Mouse (Mus musculus) intestine, embryonic 15.5 days (tissue): Measurements from ENCODE around the gene Tefm. TPM values are rescaled to one million over a fixed set of nuclear protein-coding genes. Genes with fewer than 3 reads are reported as not detected.
A peak's percentile ranks its signal among the peaks of the same experiment; 100 is the strongest.

Source experiments
- ATAC-seq: fragments of 200-750 bp; cut with Nextera tagmentation; 2 replicates; pipeline ENCODE4 v1.8.0; 2017; ENCODE audit warnings: moderate TSS enrichment, moderate library complexity
- H3K27ac ChIP-seq: fragments of 300-500 bp; sonication (generic); 2 replicates; pipeline ENCODE4 v1.5.1; 2015; ENCODE audit warnings: mild to moderate bottlenecking, inconsistent platforms
- H3K27me3 ChIP-seq: fragments of 300-500 bp; sonication (generic); replicated peaks from 2 replicates; pipeline ENCODE4 v1.6.1; 2015; ENCODE audit warnings: inconsistent platforms
- H3K36me3 ChIP-seq: fragments of 300-500 bp; sonication (generic); 2 replicates; pipeline ENCODE4 v1.6.1; 2015; ENCODE audit warnings: inconsistent platforms
- H3K4me1 ChIP-seq: fragments of 300-500 bp; sonication (generic); replicated peaks from 2 replicates; pipeline ENCODE4 v1.6.1; 2015; ENCODE audit warnings: inconsistent platforms
- H3K4me2 ChIP-seq: fragments of 300-500 bp; sonication (generic); replicated peaks from 2 replicates; pipeline ENCODE4 v1.6.1; 2015; ENCODE audit warnings: mild to moderate bottlenecking, inconsistent platforms
- H3K4me3 ChIP-seq: fragments of 300-500 bp; sonication (generic); replicated peaks from 2 replicates; pipeline ENCODE4 v1.5.1; 2015; ENCODE audit warnings: inconsistent platforms
- H3K9ac ChIP-seq: fragments of 300-500 bp; sonication (generic); 2 replicates; pipeline ENCODE4 v1.6.1; 2015; ENCODE audit warnings: inconsistent platforms
- H3K9me3 ChIP-seq: fragments of 300-500 bp; sonication (generic); 2 replicates; pipeline ENCODE4 v1.6.1; 2016; ENCODE audit warnings: inconsistent platforms
- WGBS: fragments of 180-500 bp; shearing (Covaris S2); methylation state at CpG from one replicate; pipeline ENCODE4 v1.1.7; 2015; 5-methylcytosine and 5-hydroxymethylcytosine counted together
- polyA plus RNA-seq: library from polyadenylated mRNA; unstranded; fragments of >200 nt; fragmentation: Nextera tagmentation; extraction: Ambion mirVana; gene quantifications from 2 replicates; pipeline ENCODE4 v1.2.1, GENCODE M21; 2015

Tefm gene
- polyA plus RNA-seq, 1 experiment from 2014 or later: 33.8 TPM

DNA sequence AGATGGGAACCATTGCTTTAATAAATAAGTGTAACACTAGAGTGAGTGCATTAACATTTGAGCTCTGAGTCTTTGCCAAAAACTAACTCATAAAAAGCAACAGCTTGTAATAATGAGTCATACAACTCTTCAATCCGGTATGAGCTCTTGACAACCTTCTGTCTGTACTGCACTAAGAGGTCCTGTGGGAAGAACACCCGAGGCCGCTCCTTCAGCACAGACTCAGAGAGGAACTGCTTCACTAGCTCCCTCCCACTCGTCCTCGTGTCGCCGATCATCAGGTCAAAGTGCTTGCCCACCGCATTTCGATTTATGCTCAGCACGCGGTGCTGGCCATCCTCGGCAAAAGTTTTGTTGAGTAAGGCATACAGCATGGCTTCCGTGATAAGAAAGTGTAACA, 5.2 kb downstream of the Tefm start:
- Histone ChIP-seq H3K36me3 (peaks cover 10% of the 10 kb centered on the region), H3K27me3 (no peaks in the 10 kb centered on the region), H3K4me3 (no peak overlapping the region), H3K4me2 (no peak overlapping the region), H3K27ac (no peak overlapping the region), H3K9ac (no peak overlapping the region), H3K9me3 (no peaks in the 10 kb centered on the region), H3K4me1 (0 out of 2 replicates have a peak, but pooled peaks cover 4% of the 10 kb centered on the region)
- 91% methylated on average over 13 of the region's 13 CpGs for WGBS
- ATAC-seq: no peak

DNA sequence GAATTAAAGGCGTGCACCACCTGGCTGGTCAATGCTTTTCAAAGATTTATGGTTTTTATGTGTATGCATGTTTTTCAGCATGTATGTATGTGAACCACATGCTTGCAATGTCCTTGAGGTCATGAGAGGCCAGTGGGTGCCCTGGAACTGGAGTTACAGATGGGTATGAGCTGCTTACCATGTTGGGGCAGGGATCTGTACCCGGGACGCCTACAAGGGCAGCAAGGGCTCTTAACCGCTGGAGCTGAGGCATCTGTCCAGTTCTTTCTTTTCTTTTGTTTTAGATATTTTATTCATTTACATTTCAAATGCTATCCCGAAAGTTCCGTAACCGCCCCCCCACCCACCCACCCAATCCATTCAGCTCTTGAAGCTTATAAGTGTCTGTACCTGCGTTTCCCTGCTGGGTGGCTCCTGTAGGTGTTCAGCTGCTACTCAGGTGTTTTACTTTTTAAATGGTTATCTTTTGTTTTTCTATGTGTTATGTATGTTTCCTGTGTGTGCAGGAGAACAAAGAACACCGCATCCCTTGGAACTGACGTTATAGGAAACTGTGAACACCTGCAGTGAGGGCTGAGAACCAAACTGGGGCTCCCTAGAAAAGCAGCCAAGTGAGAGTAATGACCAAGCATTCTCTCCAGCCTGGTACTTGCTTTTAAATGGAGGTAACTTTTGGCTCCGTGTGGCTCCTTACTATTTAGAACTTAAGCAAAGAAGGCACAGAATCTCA, 5.9 kb downstream of the Tefm start:
- H3K27me3 ChIP-seq: no peaks in the 10 kb centered on the region
- 90% methylated on average over 11 of the region's 11 CpGs for WGBS
- H3K9me3 ChIP-seq: no peaks in the 10 kb centered on the region
- no peak overlapping the region for H3K27ac ChIP-seq
- H3K4me3 ChIP-seq: no peak overlapping the region
- ATAC-seq: no peak
- peaks cover 10% of the 10 kb centered on the region for H3K36me3 ChIP-seq
- no peak overlapping the region for H3K9ac ChIP-seq
- H3K4me1 ChIP-seq: 0 out of 2 replicates have a peak, but pooled peaks cover 3% of the 10 kb centered on the region
- H3K4me2 ChIP-seq: no peak overlapping the region

DNA sequence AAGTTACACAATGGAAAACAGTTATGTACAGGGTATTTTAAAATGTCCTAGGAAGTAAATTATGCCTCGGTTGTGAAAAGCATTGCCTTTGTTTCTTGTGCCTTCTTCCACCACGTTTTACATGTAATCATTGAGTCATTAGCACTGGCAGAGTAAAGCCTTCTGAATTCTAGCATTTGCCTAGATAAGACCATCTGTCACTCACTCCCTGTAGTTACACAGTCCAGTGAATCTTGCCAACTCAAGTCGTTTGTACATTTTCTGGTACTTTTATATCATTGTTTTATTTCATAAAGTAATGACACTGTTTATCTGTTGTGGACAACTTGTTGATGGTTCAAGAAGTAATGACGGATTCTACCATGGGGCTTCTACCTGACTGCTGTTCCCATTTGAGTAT, 7.2 kb downstream of the Tefm start:
- no peak overlapping the region for H3K27ac ChIP-seq
- H3K9ac ChIP-seq: no peak overlapping the region
- H3K27me3 ChIP-seq: no peaks in the 10 kb centered on the region
- ATAC-seq: no peak
- no peaks in the 10 kb centered on the region for H3K9me3 ChIP-seq
- H3K4me2 ChIP-seq: no peak overlapping the region
- peaks cover 10% of the 10 kb centered on the region for H3K36me3 ChIP-seq
- no peak overlapping the region for H3K4me3 ChIP-seq
- no peaks in the 10 kb centered on the region for H3K4me1 ChIP-seq
- 75% methylated on average over 4 of the region's 4 CpGs for WGBS

DNA sequence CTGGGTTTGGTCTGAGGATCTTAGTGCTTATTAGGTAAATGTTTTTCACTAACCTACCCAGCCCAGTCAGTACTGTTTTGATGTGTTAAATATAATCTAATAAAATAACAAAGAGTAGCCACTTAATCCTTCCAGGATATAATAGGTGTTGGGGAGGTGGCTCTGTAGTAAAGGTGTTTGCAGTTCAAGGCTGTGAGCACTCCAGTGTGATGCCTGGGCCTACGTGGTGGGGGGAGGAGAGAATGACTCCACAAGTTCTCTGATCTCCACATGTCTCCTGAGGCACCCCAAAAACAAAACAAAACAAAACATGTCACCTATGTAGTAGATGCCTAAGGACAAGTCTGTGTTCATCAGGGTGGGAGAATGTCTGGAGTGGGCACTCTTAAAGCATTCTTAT, 9.9 kb downstream of the Tefm start:
- no peaks in the 10 kb centered on the region for H3K27me3 ChIP-seq
- no peaks in the 10 kb centered on the region for H3K4me1 ChIP-seq
- no peaks in the 10 kb centered on the region for H3K9me3 ChIP-seq
- H3K4me3 ChIP-seq: no peak overlapping the region
- ATAC-seq: no peak
- no peak overlapping the region for H3K27ac ChIP-seq
- no peak overlapping the region for H3K9ac ChIP-seq
- WGBS: 61% methylated on average over 1 of the region's 1 CpGs
- H3K4me2 ChIP-seq: no peak overlapping the region
- peaks cover 13% of the 10 kb centered on the region for H3K36me3 ChIP-seq

DNA sequence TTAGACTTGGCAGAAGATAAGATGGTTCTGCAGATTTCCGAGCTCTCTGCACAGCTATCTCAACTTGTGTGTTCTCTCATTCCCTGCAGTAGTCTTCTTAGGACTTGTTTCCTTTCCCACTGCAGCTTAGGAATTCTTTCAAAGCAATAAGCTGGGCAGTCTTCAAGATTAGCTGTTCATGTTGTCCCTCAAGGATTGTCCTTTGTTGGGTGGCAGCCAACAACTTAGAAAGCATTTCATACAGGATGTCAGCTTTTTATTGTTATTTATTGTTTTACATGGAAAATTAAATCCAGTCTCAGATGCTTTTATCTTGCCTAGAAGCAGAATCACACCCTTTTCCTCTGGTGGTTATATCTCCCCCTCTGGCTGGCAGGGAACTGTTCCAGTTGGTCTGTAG, 25.6 kb downstream of the Tefm start:
- Histone ChIP-seq H3K27ac (no peak overlapping the region), H3K9ac (no peak overlapping the region), H3K9me3 (no peaks in the 10 kb centered on the region), H3K36me3 (peaks cover 18% of the 10 kb centered on the region), H3K4me2 (no peak overlapping the region), H3K4me3 (no peak overlapping the region), H3K27me3 (no peaks in the 10 kb centered on the region), H3K4me1 (no peaks in the 10 kb centered on the region)
- ATAC-seq: no peak
- WGBS: 86% methylated on average over 1 of the region's 1 CpGs

DNA sequence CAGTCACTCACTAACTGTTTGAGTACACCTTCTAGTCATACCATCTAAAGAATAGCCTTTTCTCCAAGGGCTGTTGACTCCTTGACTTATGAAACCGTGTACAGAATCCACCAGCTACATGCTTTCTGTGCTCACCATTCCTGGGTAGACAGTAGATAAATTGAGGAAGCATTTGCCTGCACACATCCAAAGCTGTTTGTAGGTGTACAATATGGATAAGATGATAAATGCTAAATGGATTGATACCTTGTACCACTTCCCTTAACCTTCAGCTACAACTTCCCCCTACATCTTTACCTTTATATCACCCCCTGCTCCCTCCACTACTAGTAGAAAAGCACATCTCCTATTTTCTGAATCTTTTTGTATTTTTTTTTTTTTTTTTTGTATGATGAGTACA, 37.6 kb downstream of the Tefm start:
- H3K4me3 ChIP-seq: no peak overlapping the region
- H3K9me3 ChIP-seq: no peaks in the 10 kb centered on the region
- no peaks in the 10 kb centered on the region for H3K27me3 ChIP-seq
- no peak overlapping the region for H3K4me2 ChIP-seq
- 89% methylated on average over 1 of the region's 1 CpGs for WGBS
- H3K9ac ChIP-seq: no peak overlapping the region
- ATAC-seq: no peak
- no peaks in the 10 kb centered on the region for H3K4me1 ChIP-seq
- peaks cover 7% of the 10 kb centered on the region for H3K36me3 ChIP-seq
- no peak overlapping the region for H3K27ac ChIP-seq

DNA sequence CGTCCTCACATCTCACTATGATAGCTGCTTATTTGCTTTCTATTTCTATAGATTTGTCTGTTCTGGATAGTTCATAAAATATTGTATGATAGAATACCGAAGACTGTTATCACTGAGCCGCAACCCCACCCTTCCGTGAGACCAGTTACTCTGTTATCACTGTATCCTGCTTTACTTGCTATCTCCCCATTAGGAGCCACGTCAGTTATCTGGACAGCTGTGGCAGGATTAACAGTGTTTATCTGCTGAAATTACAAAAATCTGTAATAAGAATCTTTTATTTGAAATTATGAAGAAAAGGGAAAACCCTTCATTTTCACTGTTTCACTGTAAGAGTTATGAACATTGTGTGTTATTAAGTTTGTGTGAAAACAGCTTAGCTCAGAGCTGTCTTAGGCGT, 40.7 kb downstream of the Tefm start:
- no peaks in the 10 kb centered on the region for H3K9me3 ChIP-seq
- no peak overlapping the region for H3K4me2 ChIP-seq
- peaks cover 8% of the 10 kb centered on the region for H3K36me3 ChIP-seq
- no peak for ATAC-seq
- no peak overlapping the region for H3K4me3 ChIP-seq
- H3K4me1 ChIP-seq: no peaks in the 10 kb centered on the region
- 90% methylated on average over 6 of the region's 6 CpGs for WGBS
- no peaks in the 10 kb centered on the region for H3K27me3 ChIP-seq
- no peak overlapping the region for H3K27ac ChIP-seq
- H3K9ac ChIP-seq: no peak overlapping the region

DNA sequence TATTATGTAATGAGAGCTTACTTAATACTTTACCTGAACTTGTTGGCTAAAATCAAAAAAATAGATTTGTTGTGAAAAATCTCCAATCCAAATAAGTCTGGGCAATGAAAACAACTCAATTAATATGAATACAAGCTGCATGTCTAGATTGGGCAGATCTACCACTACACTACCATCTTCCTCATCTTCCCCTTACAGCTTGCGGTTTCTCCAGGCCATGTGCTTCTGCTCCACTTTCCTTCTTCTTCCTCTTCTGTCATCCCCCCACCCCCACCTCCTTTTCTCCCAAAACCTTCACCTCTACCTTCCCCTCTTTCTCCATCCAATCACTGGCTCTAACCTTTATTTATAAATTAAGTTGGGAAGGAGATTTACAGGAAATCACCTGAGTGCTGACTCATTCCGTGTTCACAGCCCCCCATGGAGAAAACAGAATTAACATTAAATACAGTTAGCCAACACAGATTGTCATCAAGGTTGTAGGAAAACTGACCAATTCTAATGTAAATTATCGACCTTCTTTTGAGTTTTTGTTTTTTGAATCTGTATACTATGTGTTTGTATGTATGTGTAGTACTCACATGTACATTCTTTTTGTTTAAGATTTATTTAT, 43.4 kb downstream of the Tefm start:
- H3K4me1 ChIP-seq: no peaks in the 10 kb centered on the region
- peaks cover 7% of the 10 kb centered on the region; the same call in 1 of the 2 replicates for H3K36me3 ChIP-seq
- H3K4me3 ChIP-seq: no peak overlapping the region
- H3K9ac ChIP-seq: no peak overlapping the region
- no peak for ATAC-seq
- H3K27ac ChIP-seq: no peak overlapping the region
- H3K4me2 ChIP-seq: no peak overlapping the region
- H3K9me3 ChIP-seq: no peaks in the 10 kb centered on the region
- no peaks in the 10 kb centered on the region for H3K27me3 ChIP-seq
- WGBS: 91% methylated on average over 3 of the region's 3 CpGs

DNA sequence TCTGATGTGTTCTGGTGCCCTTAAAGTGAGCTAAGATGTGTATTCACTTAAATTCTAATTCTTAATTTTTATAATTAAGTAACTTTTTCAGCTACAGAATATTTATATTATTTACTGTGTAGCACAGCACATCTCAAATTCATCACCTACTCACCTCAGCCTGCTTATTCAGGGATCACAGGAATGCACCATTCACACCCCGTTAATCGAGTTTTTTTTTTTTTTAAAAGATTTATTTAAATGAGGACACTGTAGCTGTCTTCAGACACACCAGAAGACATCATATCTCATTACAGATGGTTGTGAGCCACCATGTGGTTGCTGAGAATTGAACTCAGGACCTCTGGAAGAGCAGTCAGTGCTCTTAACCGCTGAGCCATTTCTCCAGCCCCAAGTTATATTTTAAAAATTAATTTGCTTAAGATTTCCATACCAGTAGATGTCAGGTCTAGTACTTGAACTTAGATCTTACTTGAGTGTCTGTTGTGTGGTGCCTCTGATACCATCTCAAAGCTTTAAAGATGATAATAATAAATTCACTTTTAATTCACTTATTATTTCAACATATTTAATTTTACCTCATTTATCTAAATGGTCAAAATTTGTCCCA, 51.3 kb downstream of the Tefm start:
- no peaks in the 10 kb centered on the region for H3K9me3 ChIP-seq
- 69% methylated on average over 3 of the region's 3 CpGs for WGBS
- no peak for ATAC-seq
- 0 out of 2 replicates have a peak overlapping the region, but pooled peaks have one; percentile 94 for H3K4me3 ChIP-seq
- H3K36me3 ChIP-seq: no peaks in the 10 kb centered on the region
- no peaks in the 10 kb centered on the region for H3K27me3 ChIP-seq
- H3K4me2 ChIP-seq: peak overlapping the region; percentile 81
- H3K9ac ChIP-seq: peak overlapping the region; percentile 97; the same call in 1 of the 2 replicates
- no peak overlapping the region for H3K27ac ChIP-seq
- 0 out of 2 replicates have a peak, but pooled peaks cover under 1% of the 10 kb centered on the region for H3K4me1 ChIP-seq

DNA sequence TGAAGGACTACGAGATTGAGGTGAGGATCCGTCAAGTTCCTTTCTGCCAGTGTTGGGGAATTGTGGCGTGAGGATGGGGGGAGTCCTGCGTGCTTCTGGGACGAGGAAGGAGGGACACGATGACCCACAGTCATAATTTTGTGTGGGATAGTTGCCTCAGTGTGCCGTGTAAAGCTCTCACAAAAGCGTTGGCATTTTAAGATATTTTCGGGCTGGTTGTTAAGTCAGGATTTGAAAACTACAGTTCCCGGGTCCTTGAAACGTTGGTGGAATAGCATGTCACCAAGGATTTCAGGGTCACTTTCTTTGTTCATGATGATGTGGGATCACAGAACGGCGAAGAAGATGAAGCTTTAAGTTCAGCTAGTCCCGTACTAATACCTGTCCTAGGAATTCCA, 52.2 kb downstream of the Tefm start:
- Histone ChIP-seq H3K4me2 (peak overlapping the region; percentile 81), H3K36me3 (no peaks in the 10 kb centered on the region), H3K9me3 (no peaks in the 10 kb centered on the region), H3K27me3 (no peaks in the 10 kb centered on the region), H3K9ac (peak overlapping the region; percentile 97), H3K27ac (peak overlapping the region; percentile 56; the same call in 1 of the 2 replicates), H3K4me3 (peak overlapping the region; percentile 94), H3K4me1 (0 out of 2 replicates have a peak, but pooled peaks cover 4% of the 10 kb centered on the region)
- under 1% methylated on average over 14 of the region's 14 CpGs for WGBS
- ATAC-seq: no peak

DNA sequence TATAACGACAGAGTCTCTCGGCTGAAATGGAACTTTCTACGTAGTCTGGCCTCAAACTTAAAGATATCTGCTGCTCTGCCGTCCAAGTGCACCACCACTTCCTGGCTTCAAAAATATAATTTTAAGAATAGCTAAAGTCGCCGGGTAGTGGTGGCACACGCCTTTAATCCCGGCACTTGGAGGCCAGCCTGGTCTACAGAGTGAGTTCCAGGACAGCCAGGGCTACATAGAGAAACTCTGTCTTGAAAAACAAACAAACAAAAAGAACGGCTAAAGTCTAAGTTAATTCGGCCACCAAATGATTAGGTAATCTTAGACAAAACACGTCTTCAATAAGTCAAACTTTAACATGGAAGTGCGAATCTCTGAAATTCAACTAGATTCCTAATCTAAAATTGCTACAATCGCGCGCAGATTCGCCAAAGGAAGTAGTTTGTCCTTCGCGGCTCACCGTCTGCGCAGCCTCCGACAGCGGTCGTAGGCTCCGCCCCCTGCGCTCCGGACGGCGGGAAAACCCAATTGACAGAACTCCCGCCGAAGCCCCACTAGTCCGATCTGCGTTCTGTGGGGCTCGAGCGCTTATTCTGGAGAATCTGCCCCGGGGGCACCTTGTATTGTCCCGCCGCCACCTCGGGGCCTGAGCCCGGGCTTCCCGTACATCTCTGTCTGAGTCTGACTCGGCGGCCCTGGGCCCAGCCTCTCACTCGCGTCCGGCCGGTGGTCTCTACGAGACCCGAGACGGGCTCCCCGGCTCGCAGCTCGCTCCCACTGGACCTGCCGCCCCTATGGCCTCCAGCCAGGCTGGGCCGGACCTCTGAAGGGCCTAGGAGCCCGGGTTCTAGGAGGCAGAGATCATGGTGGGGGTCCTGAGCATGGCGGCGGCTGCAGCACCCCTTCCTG, 52.8 kb downstream of the Tefm start, which contains the start of gene Atad5:
Gene Atad5 (plus strand): TSS at position 484 of the 900 bp plus-strand sequence.
- peak; percentile 84 for ATAC-seq
- Histone ChIP-seq H3K27ac (peak within 1 kb of the TSS; percentile 56; the same call in 1 of the 2 replicates), H3K4me3 (peak within 1 kb of the TSS; percentile 94), H3K4me2 (peak within 1 kb of the TSS; percentile 81), H3K27me3 (no peaks in the 10 kb centered on the region), H3K9ac (peak within 1 kb of the TSS; percentile 97), H3K9me3 (no peaks in the 10 kb centered on the region), H3K36me3 (no peaks in the 10 kb centered on the region), H3K4me1 (0 out of 2 replicates have a peak, but pooled peaks cover 4% of the 10 kb centered on the region)
- WGBS: 5% methylated on average over 57 of the region's 57 CpGs

DNA sequence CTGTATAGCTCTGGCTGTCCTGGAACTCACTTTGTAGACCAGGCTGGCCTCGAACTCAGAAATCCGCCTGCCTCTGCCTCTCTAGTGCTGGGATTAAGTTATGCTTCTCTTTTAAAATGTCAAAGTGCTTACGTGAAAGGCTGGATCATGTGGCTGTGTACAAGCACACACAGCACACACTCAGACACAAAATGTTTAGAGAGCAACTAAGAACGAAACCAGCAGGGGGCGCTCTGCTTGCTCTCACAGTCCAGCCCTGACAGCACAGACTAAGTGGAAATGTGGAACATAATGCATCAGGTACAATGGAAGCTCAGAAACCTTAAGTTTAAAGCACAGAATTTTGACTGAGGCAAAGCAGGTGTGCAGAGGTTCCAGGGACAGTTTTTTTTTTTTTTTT, 55.1 kb downstream of the Tefm start:
- no peaks in the 10 kb centered on the region for H3K9me3 ChIP-seq
- 0 out of 2 replicates have a peak, but pooled peaks cover 4% of the 10 kb centered on the region for H3K4me1 ChIP-seq
- no peaks in the 10 kb centered on the region for H3K36me3 ChIP-seq
- H3K27me3 ChIP-seq: no peaks in the 10 kb centered on the region
- H3K4me3 ChIP-seq: no peak overlapping the region
- H3K9ac ChIP-seq: no peak overlapping the region
- ATAC-seq: no peak
- H3K4me2 ChIP-seq: no peak overlapping the region
- 13% methylated on average over 5 of the region's 5 CpGs for WGBS
- H3K27ac ChIP-seq: no peak overlapping the region
